Mouse (Mus musculus) CH12.LX (cell line): ENCODE measurements at regions not wholly inside any gene's neighbourhood (a gene's known extent, or its start where the extent isn't known, plus 50 kb on each side); places are given as distances from the start of the nearest gene placed in this dataset.

Experiments used
- DNase-seq: peaks from one replicate; pipeline ENCODE4 v3.0.0-alpha.2; 2013; ENCODE audit errors: extremely low read depth
- H3K27ac ChIP-seq: 2 replicates; pipeline ENCODE4 v1.5.1; 2012; ENCODE audit warnings: low read depth, mild to moderate bottlenecking, control low read depth, moderate library complexity; ENCODE audit not compliant: insufficient read depth
- H3K27me3 ChIP-seq: replicated peaks from 2 replicates; pipeline ENCODE3; 2012; ENCODE audit warnings: inconsistent platforms
- H3K36me3 ChIP-seq, 2 experiments: replicated peaks in 1 of 2; 2 replicates each; pipeline versions ENCODE3 to v1.6.1; 2012; ENCODE audit warnings: inconsistent platforms in 1 of 2, low read length in 1 of 2, mild to moderate bottlenecking in 1 of 2, mixed read lengths in 1 of 2, moderate library complexity in 1 of 2; ENCODE audit not compliant: control insufficient read depth in 1 of 2, insufficient read depth in 1 of 2
- H3K4me1 ChIP-seq, 2 experiments: 2 replicates each; pipeline ENCODE4 v1.6.1; 2012; ENCODE audit warnings: inconsistent platforms in 1 of 2, moderate library complexity in 1 of 2; ENCODE audit not compliant: insufficient read depth in 2 of 2, control insufficient read depth in 1 of 2
- H3K4me2 ChIP-seq: 2 replicates; pipeline ENCODE4 v1.6.1; 2012; ENCODE audit warnings: low read depth, mild to moderate bottlenecking, control low read depth; ENCODE audit not compliant: poor library complexity, insufficient read depth, severe bottlenecking
- H3K4me3 ChIP-seq, 3 experiments: fragments of 150-350 bp in 1 of 3; sonication (generic) in 1 of 3; replicated peaks in 1 of 3; 2 replicates each; pipeline versions ENCODE3 to v1.5.1; 2011 to 2012; ENCODE audit warnings: low read depth in 2 of 3, low read length in 2 of 3, mild to moderate bottlenecking in 2 of 3, moderate library complexity in 2 of 3, control low read depth in 1 of 3, improper control_type of control experiment in 1 of 3, inconsistent platforms in 1 of 3, mixed read lengths in 1 of 3; ENCODE audit not compliant: poor library complexity in 1 of 3
- H3K79me2 ChIP-seq: replicated peaks from 2 replicates; pipeline ENCODE4 v1.6.1; 2012; ENCODE audit warnings: mild to moderate bottlenecking, moderate library complexity; ENCODE audit not compliant: control insufficient read depth, poor library complexity, insufficient read depth, severe bottlenecking; ENCODE audit errors: extremely low read depth
- H3K9ac ChIP-seq: 2 replicates; pipeline ENCODE4 v1.6.1; 2012; ENCODE audit warnings: low read depth, mild to moderate bottlenecking, control low read depth, moderate library complexity; ENCODE audit not compliant: insufficient read depth
- H3K9me3 ChIP-seq: replicated peaks from 2 replicates; pipeline ENCODE3; 2012; ENCODE audit warnings: low read length, inconsistent platforms, mixed read lengths
- BHLHE40 ChIP-seq: IDR thresholded peaks from 2 replicates; pipeline ENCODE4 v1.6.1; 2011; ENCODE audit warnings: mild to moderate bottlenecking, low read depth, low read length, improper control_type of control experiment
- CHD1 ChIP-seq: IDR thresholded peaks from 2 replicates; pipeline ENCODE4 v1.6.1; 2012; ENCODE audit warnings: low read depth, low read length, improper control_type of control experiment, inconsistent platforms
- CTCF ChIP-seq, 2 experiments: IDR thresholded peaks in 1 of 2; conservative IDR thresholded peaks in 1 of 2; 2 replicates each; pipeline ENCODE4 v1.5.1; 2011 to 2012; ENCODE audit warnings: low read depth in 2 of 2, low read length in 2 of 2, improper control_type of control experiment in 1 of 2, inconsistent platforms in 1 of 2, mild to moderate bottlenecking in 1 of 2, moderate library complexity in 1 of 2
- E2F4 ChIP-seq: IDR thresholded peaks from 2 replicates; pipeline ENCODE4 v1.6.1; 2011; ENCODE audit warnings: low read depth, low read length, improper control_type of control experiment; ENCODE audit not compliant: insufficient replicate concordance
- ELF1 ChIP-seq: IDR thresholded peaks from 2 replicates; pipeline ENCODE4 v1.6.1; 2014; ENCODE audit warnings: low read depth, mild to moderate bottlenecking, inconsistent platforms, low read length, improper control_type of control experiment
- ETS1 ChIP-seq: conservative IDR thresholded peaks from 2 replicates; pipeline ENCODE4 v1.6.1; 2012; ENCODE audit warnings: low read depth, mild to moderate bottlenecking, inconsistent platforms, low read length, improper control_type of control experiment, moderate library complexity
- HCFC1 ChIP-seq: IDR thresholded peaks from 2 replicates; pipeline ENCODE4 v1.6.1; 2012; ENCODE audit warnings: low read depth, mild to moderate bottlenecking, inconsistent platforms, low read length, improper control_type of control experiment
- JUN ChIP-seq: IDR thresholded peaks from 2 replicates; pipeline ENCODE4 v1.6.1; 2011; ENCODE audit warnings: low read depth, mild to moderate bottlenecking, low read length, improper control_type of control experiment, moderate library complexity; ENCODE audit not compliant: insufficient read depth
- JUND ChIP-seq: conservative IDR thresholded peaks from 2 replicates; pipeline ENCODE4 v1.6.1; 2011; ENCODE audit warnings: low read depth, low read length, improper control_type of control experiment
- KAT2A ChIP-seq: IDR thresholded peaks from 2 replicates; pipeline ENCODE4 v1.6.1; 2012; ENCODE audit warnings: low read length, improper control_type of control experiment, inconsistent platforms; ENCODE audit not compliant: insufficient replicate concordance
- MAFK ChIP-seq: IDR thresholded peaks from 2 replicates; pipeline ENCODE4 v1.6.1; 2011; ENCODE audit warnings: low read length, improper control_type of control experiment; ENCODE audit not compliant: insufficient replicate concordance
- MYC ChIP-seq: IDR thresholded peaks from 2 replicates; pipeline ENCODE4 v1.6.1; 2011; ENCODE audit warnings: low read depth, mild to moderate bottlenecking, improper control_type of control experiment, low read length
- NRF1 ChIP-seq: IDR thresholded peaks from 2 replicates; pipeline ENCODE4 v1.6.1; 2014; ENCODE audit warnings: low read depth, mild to moderate bottlenecking, inconsistent platforms, low read length, improper control_type of control experiment, moderate library complexity
- PAX5 ChIP-seq: IDR thresholded peaks from 2 replicates; pipeline ENCODE4 v1.6.1; 2012; ENCODE audit warnings: low read length, inconsistent platforms, mixed read lengths
- POLR2A ChIP-seq: IDR thresholded peaks from 2 replicates; pipeline ENCODE4 v1.6.1; 2011; ENCODE audit warnings: low read depth, mild to moderate bottlenecking, improper control_type of control experiment, low read length
- TCF12 ChIP-seq: IDR thresholded peaks from 2 replicates; pipeline ENCODE4 v1.6.1; 2014; ENCODE audit warnings: low read depth, mild to moderate bottlenecking, inconsistent platforms, low read length, improper control_type of control experiment
- UBTF ChIP-seq: IDR thresholded peaks from 2 replicates; pipeline ENCODE4 v1.6.1; 2012; ENCODE audit warnings: low read depth, mild to moderate bottlenecking, inconsistent platforms, low read length, improper control_type of control experiment, moderate library complexity
- ZC3H11A ChIP-seq: IDR thresholded peaks from 2 replicates; pipeline ENCODE4 v1.6.1; 2012; ENCODE audit warnings: low read depth, mild to moderate bottlenecking, inconsistent platforms, low read length, improper control_type of control experiment
- dilution Hi-C: fragments of 300-500 bp; cut with MboI; formaldehyde crosslinking; loops from 2 replicates; pipeline ENCODE4 v1.14.3; 2020; ENCODE audit warnings: low sequenced_read_pairs; ENCODE audit not compliant: extremely low pct_unique_long_range_greater_than_20kb, extremely low pct_ligation_motif_present
- in situ Hi-C: fragments of 300-500 bp; cut with MboI; formaldehyde crosslinking; loops from 3 replicates; pipeline ENCODE4 v1.14.3; 2019; ENCODE audit warnings: low sequenced_read_pairs, low pct_ligation_motif_present, low pct_unique_long_range_greater_than_20kb, mixed read lengths

DNA sequence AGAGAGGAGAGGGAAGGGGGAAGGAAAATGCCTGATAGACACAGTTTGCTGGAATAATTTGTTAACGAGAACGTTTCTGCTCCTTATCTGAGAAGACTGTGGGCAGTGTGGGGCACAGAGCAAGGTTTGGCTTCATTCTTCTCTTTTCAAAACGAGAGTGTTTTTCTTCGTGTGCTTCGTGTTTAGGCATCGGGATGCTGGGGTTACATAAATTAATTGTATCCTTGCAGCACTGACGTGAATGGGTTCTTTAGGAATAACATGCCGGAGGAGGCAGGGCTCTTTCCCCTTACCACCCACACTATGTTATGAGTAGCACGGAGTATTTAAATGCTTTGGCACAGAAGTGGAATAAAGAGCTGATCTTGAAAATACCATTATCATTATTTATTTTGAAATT is 110.9 kb upstream of the Hhip start:
- in situ Hi-C loops, result no loop called here
- H3K27me3 ChIP-seq, result no peaks in the 10 kb centered on the region
- H3K79me2 ChIP-seq, result no peaks in the 10 kb centered on the region
- no peak overlapping the region for H3K4me2 ChIP-seq
- no peak overlapping the region for H3K9ac ChIP-seq
- no peak for TF ChIP-seq JUN
- TF ChIP-seq CHD1, result no peak
- no peak for TF ChIP-seq ETS1
- no peak for TF ChIP-seq TCF12
- TF ChIP-seq CTCF (conservative IDR thresholded peaks at IDR 0.05 in 1 of 2, IDR thresholded peaks at IDR 0.05 in 1 of 2; ENCODE audit: low read depth in 2 of 2, low read length in 2 of 2), result no peak
- TF ChIP-seq ZC3H11A, result no peak
- no peak for TF ChIP-seq POLR2A
- H3K27ac ChIP-seq, result no peak overlapping the region
- no peaks in the 10 kb centered on the region for H3K4me1 ChIP-seq
- dilution Hi-C loops, result no loop called here
- no peak overlapping the region for H3K4me3 ChIP-seq
- no peaks in the 10 kb centered on the region for H3K9me3 ChIP-seq
- no peaks in the 10 kb centered on the region for H3K36me3 ChIP-seq
- no peak for DNase-seq

DNA sequence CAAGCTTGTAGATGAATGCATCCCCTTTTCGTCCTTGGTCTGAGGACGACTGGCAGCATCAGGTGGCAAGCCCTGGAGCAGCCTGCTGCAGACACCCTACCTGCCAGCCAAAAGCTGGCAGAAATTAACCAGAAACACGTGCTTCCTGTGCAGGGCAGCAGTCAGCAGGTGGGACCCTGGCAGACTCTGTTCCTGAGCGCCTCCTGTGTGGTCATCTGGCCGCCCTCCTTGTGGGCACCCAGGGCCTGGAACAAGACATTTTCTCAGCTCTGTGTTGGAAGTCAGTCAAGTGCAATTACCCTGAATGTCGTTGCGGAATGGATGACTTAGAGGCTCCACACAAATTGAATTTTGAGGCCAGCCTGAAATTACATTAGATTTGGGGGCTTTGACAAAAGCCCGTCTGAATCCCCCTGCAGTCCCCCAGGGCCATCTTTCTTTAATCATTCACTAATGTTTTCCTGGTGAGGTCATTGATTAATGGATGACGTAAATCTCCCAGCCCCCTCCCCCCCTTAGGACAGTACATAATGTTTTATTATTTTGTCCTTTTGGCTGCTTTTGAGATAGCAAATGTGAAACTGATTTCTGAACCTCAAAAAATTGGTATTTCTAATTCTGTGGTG is 91.8 kb upstream of the Hhip start:
- dilution Hi-C loops, result no loop called here
- H3K4me1 ChIP-seq, result no peaks in the 10 kb centered on the region
- H3K27ac ChIP-seq, result no peak overlapping the region
- TF ChIP-seq NRF1, result no peak
- TF ChIP-seq JUND, result no peak
- TF ChIP-seq PAX5, result no peak
- no peak for TF ChIP-seq CHD1
- no peak for TF ChIP-seq E2F4
- TF ChIP-seq MYC, result no peak
- TF ChIP-seq UBTF, result no peak
- TF ChIP-seq BHLHE40, result no peak
- no peak for TF ChIP-seq KAT2A
- TF ChIP-seq ELF1, result no peak
- no peak for TF ChIP-seq MAFK
- no peak for TF ChIP-seq HCFC1
- TF ChIP-seq ZC3H11A, result no peak
- TF ChIP-seq, all 38 proteins: peak for 0
- Histone ChIP-seq H3K36me3 (no peaks in the 10 kb centered on the region), H3K27me3 (no peaks in the 10 kb centered on the region), H3K9me3 (no peaks in the 10 kb centered on the region), H3K79me2 (no peaks in the 10 kb centered on the region), H3K4me2 (no peak overlapping the region), H3K9ac (no peak overlapping the region), H3K4me3 (no peak overlapping the region)
- no peak for DNase-seq
- in situ Hi-C loops, result no loop called here
